Mouse (Mus musculus) liver, embryonic 12.5 days (tissue): Measurements from ENCODE around the gene Hist1h3a. TPM values are rescaled to one million over a fixed set of nuclear protein-coding genes. Genes with fewer than 3 reads are reported as not detected.
"Not testable (repeated sequence)": the region's sequence is repeated elsewhere in the genome, so short reads cannot be mapped to it uniquely, and the experiment has no call there.

ENCODE experiments used
- ATAC-seq: fragments of 200-750 bp; cut with Nextera tagmentation; 2 replicates; pipeline ENCODE4 v1.8.0; 2017; ENCODE audit warnings: moderate number of reproducible peaks, mild to moderate bottlenecking, moderate library complexity
- H3K27ac ChIP-seq: fragments of 300-500 bp; sonication (generic); 2 replicates; pipeline ENCODE4 v1.5.1; 2016; ENCODE audit warnings: mild to moderate bottlenecking
- H3K27me3 ChIP-seq: fragments of 300-500 bp; sonication (generic); replicated peaks from 2 replicates; pipeline ENCODE4 v1.6.1; 2016; ENCODE audit warnings: mild to moderate bottlenecking, moderate library complexity
- H3K36me3 ChIP-seq: fragments of 300-500 bp; sonication (generic); 2 replicates; pipeline ENCODE4 v1.6.1; 2016; ENCODE audit warnings: mild to moderate bottlenecking, moderate library complexity
- H3K4me1 ChIP-seq: fragments of 300-500 bp; sonication (generic); 2 replicates; pipeline ENCODE4 v1.6.1; 2016
- H3K4me2 ChIP-seq: fragments of 300-500 bp; sonication (generic); 2 replicates; pipeline ENCODE4 v1.6.1; 2016; ENCODE audit warnings: mild to moderate bottlenecking, moderate library complexity
- H3K4me3 ChIP-seq: fragments of 300-500 bp; sonication (generic); 2 replicates; pipeline ENCODE4 v1.5.1; 2016; ENCODE audit warnings: mild to moderate bottlenecking, moderate library complexity
- H3K9ac ChIP-seq: fragments of 300-500 bp; sonication (generic); 2 replicates; pipeline ENCODE4 v1.6.1; 2016; ENCODE audit warnings: mild to moderate bottlenecking, moderate library complexity
- H3K9me3 ChIP-seq: fragments of 300-500 bp; sonication (generic); replicated peaks from 2 replicates; pipeline ENCODE4 v1.6.1; 2016; ENCODE audit warnings: mild to moderate bottlenecking, moderate library complexity
- WGBS: fragments of 180-500 bp; shearing (Covaris S2); methylation state at CpG from one replicate; pipeline ENCODE4 v1.1.7; 2016; ENCODE audit not compliant: insufficient replicate concordance; 5-methylcytosine and 5-hydroxymethylcytosine counted together
- polyA plus RNA-seq: library from polyadenylated mRNA; unstranded; fragments of >200 nt; fragmentation: Nextera tagmentation; extraction: Ambion mirVana; gene quantifications from 2 replicates; pipeline ENCODE4 v1.2.1, GENCODE M21; 2016

The Hist1h3a gene
- polyA plus RNA-seq, result 5.5 and 6.8 TPM in 2 replicates

- H3K27me3 ChIP-seq, H3K36me3 ChIP-seq, H3K9me3 ChIP-seq: not testable (repeated sequence)
- H3K4me3 ChIP-seq, result peak within 1 kb of the TSS; percentile 63
- peak within 1 kb of the TSS; percentile 90 for H3K4me2 ChIP-seq
- peak within 1 kb of the TSS; percentile 92 for H3K9ac ChIP-seq
- WGBS, result under 1% methylated on average over 32 of the region's 52 CpGs
- peak within 1 kb of the TSS; percentile 99 for H3K27ac ChIP-seq
- H3K4me1 ChIP-seq, result peaks cover 79% of the 10 kb centered on the region
- peak; percentile 59 for ATAC-seq
Measured at GRCm38 (mm10) chr13:23761871-23762821, at the start of gene Hist1h3a. Hist1h3a (minus strand) TSS chr13:23762386.

DNA sequence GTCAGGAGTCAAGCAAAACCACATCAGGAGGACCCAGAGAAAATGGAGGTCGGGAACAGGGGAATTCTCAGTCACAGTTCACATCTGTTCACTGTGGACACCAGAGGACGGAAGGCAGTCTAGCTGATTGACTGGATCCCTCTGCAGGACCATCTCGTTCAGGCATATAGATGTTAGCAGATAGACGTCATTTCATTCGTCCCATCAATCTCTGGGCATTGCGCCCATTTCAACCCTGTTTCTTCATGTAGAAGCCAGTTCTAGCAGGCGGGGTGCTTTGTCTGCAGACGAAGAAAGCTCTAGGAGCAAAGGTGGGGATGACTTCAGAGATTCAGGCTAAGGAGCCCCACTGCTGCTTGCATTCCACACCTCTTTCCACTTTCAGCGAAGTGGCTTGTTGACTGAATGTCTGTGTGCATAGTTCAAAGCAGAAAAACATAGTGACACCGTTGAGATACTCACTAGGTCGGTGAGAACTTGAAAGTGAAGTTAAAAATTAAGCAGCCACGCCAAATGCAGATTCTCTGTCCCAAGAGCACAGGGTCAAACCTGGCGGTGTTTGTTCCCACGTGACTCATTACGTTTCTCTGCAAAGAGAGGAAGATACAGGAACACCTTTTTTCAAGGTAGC lies 44.4 kb upstream of the Hist1h3a start, which contains the start of gene Slc17a2:
Gene Slc17a2 (plus strand): TSS at position 572 of the 631 bp plus-strand sequence.
- no peak within 1 kb of the TSS for H3K4me3 ChIP-seq
- H3K27ac ChIP-seq, result no peak within 1 kb of the TSS
- no peak within 1 kb of the TSS for H3K9ac ChIP-seq
- 60% methylated on average over 15 of the region's 15 CpGs for WGBS
- no peaks in the 10 kb centered on the region for H3K36me3 ChIP-seq
- H3K27me3 ChIP-seq, result no peaks in the 10 kb centered on the region
- H3K9me3 ChIP-seq, result no peaks in the 10 kb centered on the region
- no peak for ATAC-seq
- no peak within 1 kb of the TSS for H3K4me2 ChIP-seq
- 0 out of 2 replicates have a peak, but pooled peaks cover 4% of the 10 kb centered on the region for H3K4me1 ChIP-seq

DNA sequence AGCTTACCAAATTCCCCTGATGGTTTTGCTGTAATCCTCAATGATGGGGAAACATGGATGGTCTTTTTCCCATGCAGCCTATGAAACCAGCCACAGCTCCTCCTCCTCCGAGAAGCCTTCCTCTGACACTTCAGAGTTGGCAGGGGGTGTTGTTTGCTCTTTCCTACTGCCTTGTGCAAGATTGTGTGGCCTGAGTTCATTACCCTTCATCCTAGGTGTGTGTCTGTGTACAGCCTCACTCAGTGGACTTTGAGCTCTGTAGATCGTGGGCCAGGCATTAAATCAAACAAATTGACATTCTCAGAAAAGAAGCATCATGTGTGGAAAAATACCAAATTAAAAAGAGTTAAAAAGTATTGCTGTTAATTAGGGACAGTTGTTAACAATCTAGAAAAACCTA lies 42.3 kb upstream of the Hist1h3a start:
- Histone ChIP-seq H3K27ac (no peak overlapping the region), H3K9ac (no peak overlapping the region), H3K9me3 (no peaks in the 10 kb centered on the region), H3K36me3 (no peaks in the 10 kb centered on the region), H3K4me3 (no peak overlapping the region), H3K27me3 (no peaks in the 10 kb centered on the region), H3K4me1 (0 out of 2 replicates have a peak, but pooled peaks cover 4% of the 10 kb centered on the region), H3K4me2 (no peak overlapping the region)
- WGBS, result 62% methylated on average over 2 of the region's 2 CpGs
- no peak for ATAC-seq

DNA sequence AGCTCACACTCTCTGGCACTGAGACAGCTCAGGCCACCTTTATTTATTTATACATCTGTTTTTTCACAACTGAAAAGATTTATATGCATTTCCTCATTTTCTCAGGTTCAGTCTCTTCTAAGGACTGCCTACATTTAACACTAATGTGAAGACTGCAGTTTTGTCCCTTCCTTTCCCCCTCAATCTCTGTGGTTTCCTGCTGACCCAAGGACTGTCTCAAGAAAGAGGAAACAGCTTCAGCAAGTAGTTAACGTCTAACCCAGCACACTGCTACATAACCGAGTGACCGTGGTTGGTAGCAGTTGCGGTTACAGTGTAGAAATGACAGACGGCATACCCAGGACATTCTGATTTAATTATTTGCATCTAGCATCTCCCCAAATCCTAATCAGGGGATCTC lies 37.2 kb upstream of the Hist1h3a start:
- Histone ChIP-seq H3K4me2 (no peak overlapping the region), H3K4me1 (0 out of 2 replicates have a peak, but pooled peaks cover 4% of the 10 kb centered on the region), H3K36me3 (no peaks in the 10 kb centered on the region), H3K9me3 (no peaks in the 10 kb centered on the region), H3K4me3 (no peak overlapping the region), H3K27ac (no peak overlapping the region), H3K27me3 (no peaks in the 10 kb centered on the region), H3K9ac (no peak overlapping the region)
- 24% methylated on average over 5 of the region's 5 CpGs for WGBS
- no peak for ATAC-seq

DNA sequence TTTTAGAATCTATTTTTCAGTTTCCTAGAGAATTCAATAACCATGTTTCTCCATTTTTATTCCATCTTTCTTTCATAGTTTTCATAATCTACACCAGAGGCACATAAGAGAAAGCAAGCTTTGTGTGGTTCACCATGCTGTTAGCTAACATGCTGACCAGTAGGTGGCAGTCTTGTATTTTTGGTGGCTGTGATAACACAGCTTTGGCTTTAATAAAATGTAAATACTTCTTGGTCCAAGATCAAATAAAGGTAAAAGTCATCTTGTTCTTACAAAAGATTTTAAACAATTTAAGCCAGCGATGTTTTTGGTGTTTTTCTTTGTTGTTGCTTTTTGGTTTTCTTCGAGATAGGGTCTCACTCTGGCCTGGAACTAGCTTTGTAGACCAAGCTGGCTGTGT lies 30.3 kb upstream of the Hist1h3a start:
- Histone ChIP-seq H3K4me2 (no peak overlapping the region), H3K4me3 (no peak overlapping the region), H3K36me3 (no peaks in the 10 kb centered on the region), H3K4me1 (no peaks in the 10 kb centered on the region), H3K27ac (no peak overlapping the region), H3K9ac (no peak overlapping the region), H3K9me3 (no peaks in the 10 kb centered on the region), H3K27me3 (no peaks in the 10 kb centered on the region)
- ATAC-seq, result no peak
- 22% methylated on average over 2 of the region's 2 CpGs for WGBS

DNA sequence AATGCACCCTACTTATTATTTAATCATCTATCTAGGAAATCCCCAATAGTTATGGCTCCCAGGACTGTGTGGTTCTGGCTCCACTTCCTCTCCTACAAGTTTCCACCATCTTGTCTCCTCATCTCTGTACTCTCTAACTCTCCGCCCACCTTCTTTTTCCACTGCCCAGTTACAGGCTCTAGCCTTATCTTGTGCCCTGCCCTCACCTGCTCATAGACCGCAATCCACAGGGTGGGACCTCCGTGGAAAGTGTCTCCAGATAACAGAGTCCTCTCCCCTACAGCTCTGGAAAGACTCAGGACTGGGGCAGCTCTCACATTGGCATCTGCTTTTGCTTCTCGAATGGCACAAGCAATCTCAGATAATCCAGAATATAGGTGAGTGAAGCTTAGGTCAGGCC lies 16.8 kb upstream of the Hist1h3a start:
- H3K36me3 ChIP-seq, result no peaks in the 10 kb centered on the region
- H3K4me2 ChIP-seq, result no peak overlapping the region
- 0 out of 2 replicates have a peak, but pooled peaks have one; percentile 37 for ATAC-seq
- 0 out of 2 replicates have a peak, but pooled peaks cover 2% of the 10 kb centered on the region for H3K27me3 ChIP-seq
- H3K4me3 ChIP-seq, result no peak overlapping the region
- WGBS, result 50% methylated on average over 4 of the region's 4 CpGs
- no peak overlapping the region for H3K27ac ChIP-seq
- no peaks in the 10 kb centered on the region for H3K9me3 ChIP-seq
- peaks cover 24% of the 10 kb centered on the region for H3K4me1 ChIP-seq
- no peak overlapping the region for H3K9ac ChIP-seq

- no peaks in the 10 kb centered on the region for H3K9me3 ChIP-seq
- H3K4me3 ChIP-seq, result no peak overlapping the region
- 74% methylated on average over 7 of the region's 7 CpGs for WGBS
- no peak overlapping the region for H3K4me2 ChIP-seq
- H3K27me3 ChIP-seq, result no peaks in the 10 kb centered on the region
- ATAC-seq, result no peak
- no peak overlapping the region for H3K27ac ChIP-seq
- peaks cover 31% of the 10 kb centered on the region for H3K4me1 ChIP-seq
- H3K36me3 ChIP-seq, result no peaks in the 10 kb centered on the region
- no peak overlapping the region for H3K9ac ChIP-seq
Measured at GRCm38 (mm10) chr13:23778339-23778738, 16.2 kb upstream of the Hist1h3a start.

DNA sequence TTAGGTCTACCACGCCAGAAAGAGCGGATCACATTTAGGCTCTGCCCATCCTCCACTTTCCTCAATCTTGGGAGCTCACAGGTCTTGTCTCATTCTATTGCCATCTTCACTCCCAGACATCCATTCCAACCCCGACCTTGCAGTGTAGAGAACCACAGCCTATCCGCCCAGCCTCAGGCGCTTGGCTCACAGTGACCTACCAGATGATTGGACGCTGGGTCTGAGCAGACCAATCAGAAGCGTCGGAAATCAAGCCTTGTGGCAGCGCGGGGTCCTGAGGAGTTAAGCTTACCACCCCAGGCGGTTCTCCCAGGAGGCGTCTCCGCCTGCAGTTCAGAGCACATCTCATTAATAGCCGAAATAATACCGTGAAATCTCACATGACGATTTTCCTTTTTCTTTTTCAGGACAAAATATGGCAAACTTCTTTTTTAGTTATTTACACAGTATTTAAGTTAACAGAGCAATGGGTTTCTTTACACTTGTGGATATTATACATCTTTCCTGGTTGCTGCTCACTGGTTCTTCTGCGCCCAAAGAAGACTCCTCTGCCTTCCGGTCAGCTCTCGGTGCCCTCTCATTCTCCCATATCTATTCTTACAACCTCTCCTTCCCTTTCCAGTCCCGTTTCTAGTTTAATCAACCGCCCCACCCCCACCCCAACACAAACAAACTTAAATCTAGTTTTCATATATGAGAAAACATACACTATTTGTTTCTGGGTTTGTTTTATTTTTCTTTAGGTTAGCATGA lies 10.6 kb upstream of the Hist1h3a start:
- Histone ChIP-seq H3K27ac (peak overlapping the region; percentile 62), H3K27me3 (no peaks in the 10 kb centered on the region), H3K4me2 (peak overlapping the region; percentile 70), H3K4me3 (peak overlapping the region; percentile 40), H3K9me3 (no peaks in the 10 kb centered on the region), H3K4me1 (peaks cover 46% of the 10 kb centered on the region), H3K9ac (peak overlapping the region; percentile 63), H3K36me3 (no peaks in the 10 kb centered on the region)
- peak; percentile 99 for ATAC-seq
- WGBS, result 14% methylated on average over 21 of the region's 21 CpGs

- 0 out of 2 replicates have a peak within 1 kb of the TSS, but pooled peaks have one; percentile 8 for H3K27ac ChIP-seq
- 74% methylated on average over 2 of the region's 2 CpGs for WGBS
Measured at GRCm38 (mm10) chr13:23769613-23770012, 7.4 kb upstream of the Hist1h3a start, which contains the start of gene Trim38. Trim38 (plus strand) TSS chr13:23769913.

GRCm38 (mm10) chr13:23768834-23769397 lies 6.7 kb upstream of the Hist1h3a start:
- no peak overlapping the region for H3K4me2 ChIP-seq
- no peak overlapping the region for H3K9ac ChIP-seq
- H3K4me1 ChIP-seq, result peaks cover 60% of the 10 kb centered on the region
- no peaks in the 10 kb centered on the region for H3K9me3 ChIP-seq
- H3K27ac ChIP-seq, result no peak overlapping the region
- ATAC-seq, result no peak
- 48% methylated on average over 5 of the region's 5 CpGs for WGBS
- no peaks in the 10 kb centered on the region for H3K36me3 ChIP-seq
- H3K4me3 ChIP-seq, result no peak overlapping the region
- H3K27me3 ChIP-seq, result no peaks in the 10 kb centered on the region

More at GRCm38 (mm10) chr13:23769613-23770012, 7.4 kb upstream of the Hist1h3a start, which contains the start of gene Trim38:
- not testable (repeated sequence) for H3K27me3 ChIP-seq, H3K36me3 ChIP-seq, H3K4me3 ChIP-seq, H3K4me2 ChIP-seq, ATAC-seq, H3K9ac ChIP-seq, H3K9me3 ChIP-seq
- H3K4me1 ChIP-seq, result peaks cover 55% of the 10 kb centered on the region

DNA sequence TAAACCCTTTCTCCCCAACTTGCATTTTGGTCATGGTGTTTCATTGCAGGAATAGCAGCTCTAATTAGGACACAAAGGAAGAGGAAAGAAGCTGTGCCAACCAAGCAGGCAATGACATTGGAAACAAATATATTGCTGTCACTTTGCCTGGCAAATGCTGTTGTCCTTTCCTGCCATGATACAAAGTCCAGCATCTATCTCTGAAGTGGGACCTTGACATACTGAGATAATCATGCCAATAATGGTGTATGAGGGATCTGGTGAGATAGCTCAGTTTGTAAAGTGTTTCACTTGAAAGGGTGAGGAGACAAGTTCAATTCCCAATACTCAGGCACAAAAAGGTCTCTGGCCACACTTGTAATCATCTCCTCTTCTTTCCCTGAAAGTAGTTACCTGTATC lies 4.6 kb upstream of the Hist1h3a start:
- Histone ChIP-seq H3K4me3 (no peak overlapping the region), H3K4me1 (peaks cover 54% of the 10 kb centered on the region), H3K36me3 (no peaks in the 10 kb centered on the region), H3K4me2 (no peak overlapping the region), H3K27ac (peak overlapping the region; percentile 51; the same call in 1 of the 2 replicates), H3K27me3 (no peaks in the 10 kb centered on the region), H3K9ac (0 out of 2 replicates have a peak overlapping the region, but pooled peaks have one; percentile 14), H3K9me3 (no peaks in the 10 kb centered on the region)
- no peak for ATAC-seq
